Mouse (Mus musculus) midbrain, embryonic 10.5 days (tissue): ENCODE measurements around the gene Ercc2. TPM values are rescaled to one million over a fixed set of nuclear protein-coding genes. Genes with fewer than 3 reads are reported as not detected.

ENCODE experiments used
- DNase-seq: peaks from one replicate; pipeline ENCODE4 v3.0.0-alpha.2; 2017; ENCODE audit warnings: low spot score
- H3K27ac ChIP-seq: fragments of 300-500 bp; sonication (generic); replicated peaks from 2 replicates; pipeline ENCODE4 v1.5.1; 2016; ENCODE audit warnings: mild to moderate bottlenecking
- H3K27me3 ChIP-seq: fragments of 300-500 bp; sonication (generic); 2 replicates; pipeline ENCODE4 v1.6.1; 2016; ENCODE audit warnings: low read depth, mild to moderate bottlenecking; ENCODE audit not compliant: poor library complexity, severe bottlenecking
- H3K36me3 ChIP-seq: fragments of 300-500 bp; sonication (generic); 2 replicates; pipeline ENCODE4 v1.6.1; 2016; ENCODE audit warnings: mild to moderate bottlenecking, moderate library complexity
- H3K4me1 ChIP-seq: fragments of 300-500 bp; sonication (generic); 2 replicates; pipeline ENCODE4 v1.6.1; 2016
- H3K4me3 ChIP-seq: fragments of 300-500 bp; sonication (generic); 2 replicates; pipeline ENCODE4 v1.5.1; 2016; ENCODE audit warnings: mild to moderate bottlenecking, moderate library complexity
- H3K9me3 ChIP-seq: fragments of 300-500 bp; sonication (generic); replicated peaks from 2 replicates; pipeline ENCODE4 v1.6.1; 2016; ENCODE audit warnings: mild to moderate bottlenecking
- WGBS: fragments of 180-500 bp; shearing (Covaris S2); methylation state at CpG from one replicate; pipeline ENCODE4 v1.1.7; 2016; 5-methylcytosine and 5-hydroxymethylcytosine counted together
- polyA plus RNA-seq: library from polyadenylated mRNA; unstranded; fragments of >200 nt; fragmentation: Nextera tagmentation; extraction: Ambion mirVana; gene quantifications from 2 replicates; pipeline ENCODE4 v1.2.1, GENCODE M21; 2016

The Ercc2 gene
- polyA plus RNA-seq, 1 experiment from 2014 or later = 27.7 TPM

- Histone ChIP-seq H3K4me3 (peak overlapping the region; percentile 70), H3K36me3 (peaks cover 25% of the 10 kb centered on the region), H3K27ac (peak overlapping the region; percentile 91), H3K9me3 (no peaks in the 10 kb centered on the region), H3K27me3 (peaks cover 19% of the 10 kb centered on the region), H3K4me1 (peaks cover 43% of the 10 kb centered on the region)
- peak; percentile 94 for DNase-seq
- WGBS = under 1% methylated on average over 31 of the region's 31 CpGs
Measured at GRCm38 (mm10) chr7:19344938-19345471, 36.8 kb upstream of the Ercc2 start.

GRCm38 (mm10) chr7:19349188-19349915, 32.5 kb upstream of the Ercc2 start:
- DNase-seq = no peak
- H3K4me1 ChIP-seq = peaks cover 16% of the 10 kb centered on the region
- no peaks in the 10 kb centered on the region for H3K9me3 ChIP-seq
- H3K36me3 ChIP-seq = peaks cover 65% of the 10 kb centered on the region
- H3K27ac ChIP-seq = no peak overlapping the region
- H3K27me3 ChIP-seq = no peaks in the 10 kb centered on the region
- WGBS = 91% methylated on average over 13 of the region's 13 CpGs
- H3K4me3 ChIP-seq = 0 out of 2 replicates have a peak overlapping the region, but pooled peaks have one; percentile 3

- WGBS = 97% methylated on average over 8 of the region's 8 CpGs
- DNase-seq = no peak
- Histone ChIP-seq H3K27me3 (no peaks in the 10 kb centered on the region), H3K4me1 (peaks cover 11% of the 10 kb centered on the region), H3K27ac (no peak overlapping the region), H3K9me3 (no peaks in the 10 kb centered on the region), H3K4me3 (no peak overlapping the region), H3K36me3 (peaks cover 74% of the 10 kb centered on the region)
Measured at GRCm38 (mm10) chr7:19350221-19350620, 31.6 kb upstream of the Ercc2 start.

GRCm38 (mm10) chr7:19354991-19355390, 26.8 kb upstream of the Ercc2 start:
- H3K4me1 ChIP-seq = peaks cover 20% of the 10 kb centered on the region
- DNase-seq = no peak
- peaks cover 76% of the 10 kb centered on the region for H3K36me3 ChIP-seq
- H3K4me3 ChIP-seq = no peak overlapping the region
- no peaks in the 10 kb centered on the region for H3K27me3 ChIP-seq
- no peaks in the 10 kb centered on the region for H3K9me3 ChIP-seq
- WGBS = 87% methylated on average over 5 of the region's 5 CpGs
- no peak overlapping the region for H3K27ac ChIP-seq

GRCm38 (mm10) chr7:19356311-19356710, 25.5 kb upstream of the Ercc2 start:
- 81% methylated on average over 10 of the region's 10 CpGs for WGBS
- no peak overlapping the region for H3K27ac ChIP-seq
- H3K27me3 ChIP-seq = no peaks in the 10 kb centered on the region
- DNase-seq = no peak
- H3K9me3 ChIP-seq = no peaks in the 10 kb centered on the region
- peak overlapping the region; percentile 2; the same call in 1 of the 2 replicates for H3K4me3 ChIP-seq
- peaks cover 33% of the 10 kb centered on the region for H3K4me1 ChIP-seq
- H3K36me3 ChIP-seq = peaks cover 65% of the 10 kb centered on the region

- peak overlapping the region; percentile 87 for H3K4me3 ChIP-seq
- no peak for DNase-seq
- peaks cover 5% of the 10 kb centered on the region; the same call in 1 of the 2 replicates for H3K27me3 ChIP-seq
- H3K36me3 ChIP-seq = peaks cover 52% of the 10 kb centered on the region
- H3K9me3 ChIP-seq = no peaks in the 10 kb centered on the region
- H3K27ac ChIP-seq = no peak overlapping the region
- 93% methylated on average over 25 of the region's 25 CpGs for WGBS
- H3K4me1 ChIP-seq = peaks cover 47% of the 10 kb centered on the region
Measured at GRCm38 (mm10) chr7:19357381-19358375, 24.1 kb upstream of the Ercc2 start.

- Histone ChIP-seq H3K27ac (peak overlapping the region; percentile 93), H3K4me3 (peak overlapping the region; percentile 87), H3K27me3 (peaks cover 14% of the 10 kb centered on the region; the same call in 1 of the 2 replicates), H3K4me1 (peaks cover 56% of the 10 kb centered on the region), H3K9me3 (no peaks in the 10 kb centered on the region), H3K36me3 (peaks cover 42% of the 10 kb centered on the region)
- WGBS = 28% methylated on average over 13 of the region's 13 CpGs
- no peak for DNase-seq
Measured at GRCm38 (mm10) chr7:19358634-19359033, 23.2 kb upstream of the Ercc2 start.

GRCm38 (mm10) chr7:19359299-19359891, 22.4 kb upstream of the Ercc2 start, which contains the start of the genes Cd3eap and Ppp1r13l:
Gene Cd3eap (minus strand): TSS chr7:19359483.
Gene Ppp1r13l (plus strand): TSS chr7:19359749.
- Histone ChIP-seq H3K36me3 (peaks cover 35% of the 10 kb centered on the region), H3K4me3 (peak within 1 kb of the TSS; percentile 87), H3K4me1 (peaks cover 62% of the 10 kb centered on the region), H3K27ac (peak within 1 kb of the TSS; percentile 93), H3K27me3 (peaks cover 21% of the 10 kb centered on the region; the same call in 1 of the 2 replicates), H3K9me3 (no peaks in the 10 kb centered on the region)
- under 1% methylated on average over 31 of the region's 31 CpGs for WGBS
- peak; percentile 87 for DNase-seq

GRCm38 (mm10) chr7:19359892-19360641, 21.7 kb upstream of the Ercc2 start:
- H3K27ac ChIP-seq = peak overlapping the region; percentile 93
- peak overlapping the region; percentile 87 for H3K4me3 ChIP-seq
- peaks cover 62% of the 10 kb centered on the region for H3K4me1 ChIP-seq
- no peaks in the 10 kb centered on the region for H3K9me3 ChIP-seq
- H3K36me3 ChIP-seq = peaks cover 28% of the 10 kb centered on the region
- under 1% methylated on average over 44 of the region's 45 CpGs for WGBS
- DNase-seq = peak; percentile 82
- H3K27me3 ChIP-seq = peaks cover 21% of the 10 kb centered on the region; the same call in 1 of the 2 replicates

GRCm38 (mm10) chr7:19360944-19361343, 20.9 kb upstream of the Ercc2 start:
- no peaks in the 10 kb centered on the region for H3K9me3 ChIP-seq
- H3K36me3 ChIP-seq = peaks cover 22% of the 10 kb centered on the region
- peak overlapping the region; percentile 77 for H3K27ac ChIP-seq
- H3K4me1 ChIP-seq = peaks cover 62% of the 10 kb centered on the region
- peak overlapping the region; percentile 87 for H3K4me3 ChIP-seq
- peaks cover 21% of the 10 kb centered on the region; the same call in 1 of the 2 replicates for H3K27me3 ChIP-seq
- under 1% methylated on average over 27 of the region's 27 CpGs for WGBS
- peak; percentile 88 for DNase-seq

- WGBS = 15% methylated on average over 16 of the region's 16 CpGs
- Histone ChIP-seq H3K27ac (peak overlapping the region; percentile 77; the same call in 1 of the 2 replicates), H3K4me3 (peak overlapping the region; percentile 87), H3K9me3 (no peaks in the 10 kb centered on the region), H3K27me3 (peaks cover 21% of the 10 kb centered on the region; the same call in 1 of the 2 replicates), H3K4me1 (peaks cover 62% of the 10 kb centered on the region), H3K36me3 (peaks cover 14% of the 10 kb centered on the region)
- peak; percentile 74 for DNase-seq
Measured at GRCm38 (mm10) chr7:19361720-19362119, 20.1 kb upstream of the Ercc2 start.
